Mouse (Mus musculus) gastrocnemius, postnatal 14 days (tissue): ENCODE data around the gene Gatb. TPM values are rescaled to one million over a fixed set of nuclear protein-coding genes. Genes with fewer than 3 reads are reported as not detected.

ENCODE experiments used
- DNase-seq: peaks from one replicate; pipeline ENCODE4 v3.0.0; 2021; ENCODE audit warnings: mixed read lengths
- intact Hi-C: fragments of 180-260 bp; cut with DNase I; formaldehyde crosslinking; loops from one replicate; pipeline ENCODE4 v1.15.1; 2025; ENCODE audit warnings: low total_unique reads
- total RNA-seq, 2 experiments: library from RNA; stranded (reverse); gene quantifications; 2 replicates each; pipeline ENCODE4 v1.2.3; 2021

The Gatb gene
- total RNA-seq, 2 experiments from 2014 or later = 17.7 to 19.2 TPM

GRCm38 (mm10) chr3:85644814-85645213 is 70.9 kb downstream of the Gatb start:
- DNase-seq = no peak
- intact Hi-C loops = no loop called here

GRCm38 (mm10) chr3:85645517-85646004 is 71.6 kb downstream of the Gatb start:
- intact Hi-C loops = no loop called here

GRCm38 (mm10) chr3:85649176-85649575 is 75.3 kb downstream of the Gatb start:
- intact Hi-C loops = no loop called here
- no peak for DNase-seq

More at GRCm38 (mm10) chr3:85645517-85646004, 71.6 kb downstream of the Gatb start:
- no peak for DNase-seq

- DNase-seq = no peak
- intact Hi-C loops = no loop called here
Observed at GRCm38 (mm10) chr3:85652727-85653665, 79.1 kb downstream of the Gatb start.

- intact Hi-C loops = no loop called here
- DNase-seq = no peak
Observed at GRCm38 (mm10) chr3:85655538-85655937, 81.6 kb downstream of the Gatb start.

GRCm38 (mm10) chr3:85659681-85660080 is 85.8 kb downstream of the Gatb start:
- intact Hi-C loops = no loop called here
- no peak for DNase-seq

GRCm38 (mm10) chr3:85661926-85662813 is 88.3 kb downstream of the Gatb start:
- intact Hi-C loops = no loop called here
- DNase-seq = no peak

- DNase-seq = no peak
- intact Hi-C loops = loop anchor here (2.0 kb wide), 1 partner anchor 75 kb away; no protein-coding TSS in a partner anchor
Observed at GRCm38 (mm10) chr3:85663826-85664225, 89.9 kb downstream of the Gatb start.

GRCm38 (mm10) chr3:85664591-85665171 is 90.8 kb downstream of the Gatb start:
- no peak for DNase-seq
- intact Hi-C loops = loop anchor here (2.0 kb wide), 1 partner anchor 76 kb away; no protein-coding TSS in a partner anchor

- intact Hi-C loops = no loop called here
- DNase-seq = no peak
Observed at GRCm38 (mm10) chr3:85666166-85666565, 92.2 kb downstream of the Gatb start.

GRCm38 (mm10) chr3:85666736-85667135 is 92.8 kb downstream of the Gatb start:
- DNase-seq = no peak
- intact Hi-C loops = no loop called here

- DNase-seq = no peak
- intact Hi-C loops = no loop called here
Observed at GRCm38 (mm10) chr3:85667683-85668082, 93.8 kb downstream of the Gatb start.

- intact Hi-C loops = no loop called here
- DNase-seq = no peak
Observed at GRCm38 (mm10) chr3:85669844-85670243, 95.9 kb downstream of the Gatb start.

- DNase-seq = no peak
- intact Hi-C loops = no loop called here
Observed at GRCm38 (mm10) chr3:85677133-85677532, 103.2 kb downstream of the Gatb start.

GRCm38 (mm10) chr3:85677952-85678351 is 104.0 kb downstream of the Gatb start:
- intact Hi-C loops = no loop called here

GRCm38 (mm10) chr3:85679312-85679933 is 105.5 kb downstream of the Gatb start:
- intact Hi-C loops = no loop called here
- DNase-seq = no peak

More at GRCm38 (mm10) chr3:85677952-85678351, 104.0 kb downstream of the Gatb start:
- no peak for DNase-seq

GRCm38 (mm10) chr3:85679960-85680359 is 106.0 kb downstream of the Gatb start:
- intact Hi-C loops = no loop called here
- no peak for DNase-seq

GRCm38 (mm10) chr3:85681136-85681535 is 107.2 kb downstream of the Gatb start:
- DNase-seq = no peak
- intact Hi-C loops = no loop called here

- intact Hi-C loops = no loop called here
- DNase-seq = no peak
Observed at GRCm38 (mm10) chr3:85683618-85684017, 109.7 kb downstream of the Gatb start.
